Mouse (Mus musculus): ENCODE results near the gene Zbtb5.
A peak's percentile ranks its signal among the peaks of the same experiment; 100 is the strongest.
"Not testable (repeated sequence)": the region's sequence is repeated elsewhere in the genome, so short reads cannot be mapped to it uniquely, and the experiment has no call there.

Zbtb5 gene

DNA sequence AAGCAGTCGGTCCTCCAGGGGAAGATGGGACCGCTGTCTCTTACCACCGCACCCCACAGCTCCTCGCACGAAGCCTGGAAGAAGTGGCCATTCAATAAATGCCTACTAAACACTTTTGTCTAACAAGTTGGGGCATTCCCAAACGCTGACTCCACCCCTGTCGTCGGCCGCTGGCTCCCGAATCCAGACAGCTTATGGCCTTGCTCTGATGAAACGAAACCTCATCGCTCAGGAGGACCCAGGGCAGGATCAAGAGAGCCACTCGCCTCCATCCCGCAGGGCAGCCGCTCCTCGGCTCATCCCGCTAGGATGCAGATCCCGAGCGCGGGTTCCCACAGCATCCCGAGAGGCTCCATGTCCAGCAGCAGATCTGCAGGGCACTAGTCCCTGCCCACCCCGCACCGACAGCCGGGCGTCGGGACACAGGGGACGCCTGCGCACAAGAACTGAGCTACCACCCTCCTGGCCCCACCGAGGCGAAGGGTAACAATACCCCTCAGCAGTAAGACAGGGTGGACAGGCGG lies 569 bp downstream of the Zbtb5 start:
- peak; percentile 73 for DNase-seq (ENCODE audit: low read depth, low spot score)

DNA sequence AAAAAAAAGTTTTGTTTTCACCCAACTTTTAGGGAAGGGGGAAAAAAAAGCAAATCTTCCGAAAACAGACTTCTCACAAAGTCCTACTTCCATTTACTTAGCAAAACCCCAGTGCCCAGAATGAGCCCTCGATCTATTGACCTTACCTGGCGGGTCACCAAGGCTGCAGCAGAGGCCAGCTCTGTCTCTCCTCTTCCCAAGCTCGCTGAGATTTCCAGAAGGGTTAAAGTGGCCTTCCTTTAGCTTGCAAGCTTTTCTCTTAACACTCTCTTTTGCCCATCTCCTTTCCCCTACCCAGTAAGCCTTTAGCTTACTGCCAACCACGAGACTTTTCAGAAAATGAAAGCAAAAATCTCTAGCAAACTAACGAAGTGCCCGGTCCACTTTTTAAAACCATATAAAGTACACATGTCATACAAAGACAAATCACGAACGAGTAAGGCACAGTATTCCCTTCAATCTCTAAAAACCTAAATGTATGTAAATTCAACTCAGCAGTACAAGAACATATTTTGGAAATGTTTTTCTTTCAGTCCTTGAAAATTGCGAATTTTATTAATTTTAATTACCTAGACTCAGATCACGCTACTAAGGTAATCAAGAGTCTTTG lies 1.3 kb downstream of the Zbtb5 start:
- no peak for DNase-seq (ENCODE audit: low read depth, low spot score)

- DNase-seq (ENCODE audit: low read depth, low spot score): no peak
Measured at GRCm38 (mm10) chr4:45005452-45005851, 6.8 kb downstream of the Zbtb5 start.

- no peak for DNase-seq (ENCODE audit: low read depth, low spot score)
Measured at GRCm38 (mm10) chr4:45000001-45000400, 12.2 kb downstream of the Zbtb5 start.

GRCm38 (mm10) chr4:44998071-44998470 lies 14.1 kb downstream of the Zbtb5 start:
- no peak for DNase-seq (ENCODE audit: low read depth, low spot score)

DNA sequence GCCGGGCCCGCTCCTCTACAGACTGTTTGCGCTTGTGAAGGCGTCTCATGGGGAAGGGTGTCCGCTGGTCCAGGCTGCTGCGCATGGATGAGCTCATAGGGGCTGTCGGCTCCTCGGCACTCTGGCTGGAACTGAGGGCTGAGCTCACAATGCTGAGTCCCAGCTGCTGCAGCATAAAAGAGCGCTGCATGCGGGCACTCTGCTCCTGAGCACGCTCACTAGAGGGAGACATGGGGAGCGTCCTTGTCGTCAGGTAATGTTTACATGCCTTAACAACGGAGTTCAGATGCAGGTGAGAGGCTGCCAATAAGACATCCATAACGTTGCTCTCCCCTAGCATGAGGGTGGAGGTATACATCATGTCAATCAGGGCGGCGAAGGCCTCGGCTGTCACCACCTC lies 17.4 kb downstream of the Zbtb5 start:
- DNase-seq (ENCODE audit: low read depth, low spot score): peak; percentile 35

DNA sequence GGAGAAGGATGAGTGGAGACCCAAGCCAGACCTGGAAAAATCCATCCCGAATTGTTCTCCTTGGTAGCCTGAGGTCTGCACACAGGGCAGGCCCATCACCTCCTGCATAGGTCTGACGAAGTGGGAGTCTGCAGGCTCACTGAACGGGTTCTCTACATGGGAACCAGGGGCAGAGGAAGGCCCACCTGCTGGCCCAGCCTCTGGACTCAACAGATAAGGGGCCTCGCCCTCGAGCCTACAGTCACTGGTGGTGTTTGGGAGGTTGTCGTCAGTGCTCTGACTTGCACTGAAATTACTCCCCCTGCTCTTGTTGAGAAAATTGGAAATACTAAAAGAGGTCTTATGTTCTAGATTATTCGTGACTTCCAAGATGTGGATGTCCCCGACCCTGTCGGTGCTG lies 18.4 kb downstream of the Zbtb5 start:
- no peak for DNase-seq (ENCODE audit: low read depth, low spot score)

DNA sequence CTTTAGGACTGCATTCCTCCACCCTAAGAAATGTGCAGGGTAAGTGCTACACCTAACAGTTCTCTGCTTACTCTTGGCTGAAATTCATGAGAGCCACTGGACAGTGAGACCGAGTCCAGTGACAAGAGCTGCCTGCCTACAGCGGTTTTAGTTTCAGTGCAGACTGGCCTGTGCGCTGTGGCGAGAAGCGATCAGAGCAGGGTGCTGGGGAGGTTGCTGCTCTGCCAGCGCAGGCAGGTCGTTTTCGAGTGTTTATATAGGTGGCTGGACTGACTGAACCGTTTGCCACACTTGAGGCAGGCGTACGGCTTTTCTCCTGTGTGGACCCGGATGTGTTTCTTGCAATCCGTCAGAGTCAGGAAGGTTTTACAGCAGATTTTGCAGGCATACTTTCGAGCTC lies 19.0 kb downstream of the Zbtb5 start:
- DNase-seq (ENCODE audit: low read depth, low spot score): not testable (repeated sequence)

DNA sequence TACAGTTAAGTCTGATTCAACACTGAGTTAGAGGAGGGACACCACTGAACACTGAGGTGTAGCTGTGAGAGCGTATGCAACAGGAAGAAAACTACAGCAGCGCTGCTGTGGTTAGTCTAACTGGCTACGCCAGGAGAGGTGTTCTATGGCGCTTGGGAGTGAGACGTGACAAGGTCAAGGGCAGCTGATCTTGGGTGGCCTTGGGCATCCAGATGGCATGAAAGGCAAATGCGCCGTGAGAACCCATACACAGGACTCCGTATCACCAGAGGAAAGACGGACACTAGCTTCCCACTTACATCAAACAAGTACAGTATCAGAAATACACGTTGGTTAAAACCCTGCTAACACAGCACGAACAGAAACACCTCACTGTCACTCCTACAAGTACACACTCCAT lies 19.9 kb downstream of the Zbtb5 start:
- not testable (repeated sequence) for DNase-seq (ENCODE audit: low read depth, low spot score)

DNA sequence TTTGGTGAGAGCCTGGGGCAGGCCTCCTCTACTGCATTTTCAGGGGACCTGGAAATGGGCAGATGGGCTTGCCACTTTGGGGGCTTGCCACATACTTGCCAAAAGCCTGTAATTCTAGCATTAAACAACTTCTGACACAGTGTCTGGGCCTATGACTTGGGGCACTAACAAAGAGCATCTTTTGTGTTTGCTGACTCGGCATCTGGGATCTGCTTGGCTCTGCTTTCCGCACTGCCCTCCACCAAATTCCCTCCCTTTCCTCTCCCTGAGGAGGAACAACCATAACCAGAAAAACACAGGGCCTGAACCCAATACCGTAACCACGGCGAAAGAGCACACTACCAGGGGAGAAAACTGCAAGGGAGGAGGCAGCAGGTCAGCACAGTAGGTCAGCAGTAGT lies 21.7 kb downstream of the Zbtb5 start:
- no peak for DNase-seq (ENCODE audit: low read depth, low spot score)

DNA sequence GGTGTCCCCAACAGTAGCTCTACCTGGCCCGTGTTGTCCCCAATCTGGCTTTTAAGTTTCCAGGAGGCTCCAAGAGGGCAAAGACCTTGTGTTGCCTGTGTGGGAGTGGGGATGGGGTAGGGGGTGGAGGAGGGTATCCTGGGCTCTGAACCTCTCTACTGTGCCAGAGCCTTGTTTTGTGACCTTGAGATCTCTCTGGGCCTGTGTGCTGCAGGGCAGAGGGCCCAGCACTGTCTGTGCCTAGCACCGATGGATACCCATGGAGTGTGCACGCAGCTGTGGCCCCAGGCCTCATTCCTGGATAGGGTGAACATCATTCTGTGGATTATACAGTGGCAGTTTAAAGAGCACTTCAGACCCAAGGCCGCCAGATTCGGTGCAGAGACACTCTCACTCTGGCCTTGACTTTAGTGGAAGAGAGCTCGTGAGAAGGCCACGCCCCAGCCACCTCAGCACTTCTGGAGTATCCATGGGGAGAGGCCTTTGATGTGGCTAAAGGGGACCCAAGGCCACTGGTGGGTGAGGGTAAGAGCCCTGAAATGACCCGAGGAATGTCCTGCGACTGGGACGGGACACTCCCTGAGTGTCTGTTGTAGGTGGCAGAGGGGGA lies 29.0 kb downstream of the Zbtb5 start:
- no peak for DNase-seq (ENCODE audit: low read depth, low spot score)

DNA sequence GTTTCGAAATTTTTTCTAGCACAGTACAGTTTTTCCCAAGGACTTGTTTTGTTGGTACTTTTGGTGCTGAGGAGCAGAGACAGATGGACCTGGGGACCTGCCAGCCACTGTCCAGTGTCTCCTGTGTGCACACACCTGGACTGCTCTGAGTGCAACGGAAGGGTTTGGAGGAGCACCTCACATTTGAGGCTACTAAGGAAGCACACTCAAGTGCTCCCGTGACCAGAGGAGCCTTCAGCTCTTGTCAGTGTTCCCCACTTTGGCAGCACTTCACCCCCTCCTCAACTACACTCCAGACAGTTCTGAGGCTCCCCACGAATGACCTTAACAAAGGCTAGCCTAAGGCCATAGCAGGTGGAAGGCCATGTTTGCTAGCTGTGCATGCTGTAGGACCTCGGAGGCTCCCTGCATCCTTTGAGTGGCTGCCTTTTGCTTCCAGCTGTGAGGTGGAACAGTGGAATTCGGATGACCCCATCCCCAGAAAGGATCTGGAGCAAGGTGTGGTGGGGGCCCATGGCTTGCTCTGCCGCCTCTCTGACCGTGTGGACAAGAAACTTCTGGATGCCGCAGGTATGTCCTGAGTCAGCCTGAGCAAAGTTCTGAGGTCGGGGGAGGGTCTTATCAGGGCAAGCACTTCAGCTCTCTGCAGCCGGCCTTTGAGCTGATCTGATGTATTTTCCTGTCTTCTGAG lies 29.6 kb downstream of the Zbtb5 start:
- DNase-seq (ENCODE audit: low read depth, low spot score): no peak

DNA sequence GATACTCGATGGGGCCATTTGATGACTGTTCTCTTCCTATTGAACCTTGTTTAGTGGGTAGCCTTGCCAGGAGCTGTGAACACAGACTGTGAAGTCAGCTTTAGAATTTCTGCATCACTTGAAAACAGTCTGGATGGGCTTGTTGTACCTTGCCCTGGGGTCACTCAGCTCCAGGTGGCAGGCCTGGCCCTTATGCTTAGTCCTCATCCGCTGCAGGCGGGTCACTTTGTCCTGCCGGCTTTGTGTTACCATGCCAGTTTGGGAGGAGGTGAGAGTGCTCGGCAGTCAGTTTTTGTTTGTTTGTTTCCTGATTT lies 30.3 kb downstream of the Zbtb5 start:
- DNase-seq (ENCODE audit: low read depth, low spot score): peak; percentile 24

- peak; percentile 88 for DNase-seq (ENCODE audit: low read depth, low spot score)
Measured at GRCm38 (mm10) chr4:44981280-44981973, 30.8 kb downstream of the Zbtb5 start, which contains the start of gene Grhpr. TSS of gene Grhpr (plus strand) at chr4:44981395.

DNA sequence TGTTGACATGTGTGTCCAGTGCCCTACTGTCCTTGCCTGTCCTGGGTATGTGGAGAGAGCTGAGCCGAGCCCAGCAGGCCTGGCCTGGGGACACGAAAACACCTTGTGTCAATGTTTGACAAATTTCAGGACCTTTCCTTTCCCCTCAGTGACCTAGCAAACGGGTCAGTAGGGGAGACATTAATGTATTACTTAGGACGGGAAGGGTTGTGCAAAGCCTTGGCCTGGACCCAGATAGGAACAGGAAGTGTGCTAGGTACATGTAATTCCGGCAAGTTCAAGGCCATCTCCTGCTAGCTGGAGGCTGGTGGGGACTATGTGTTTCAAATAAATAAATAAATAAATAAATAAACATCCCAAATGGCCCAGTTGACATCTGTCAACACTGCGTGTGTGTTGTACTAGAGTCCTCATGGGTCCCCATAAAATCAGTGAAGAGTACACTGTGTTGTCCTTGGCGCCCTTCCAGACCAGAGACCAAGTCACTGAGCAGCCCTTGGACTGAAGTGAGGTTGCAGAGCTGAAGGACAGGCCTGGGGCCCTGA lies 32.3 kb downstream of the Zbtb5 start:
- DNase-seq (ENCODE audit: low read depth, low spot score): no peak

GRCm38 (mm10) chr4:44978175-44978574 lies 34.0 kb downstream of the Zbtb5 start:
- no peak for DNase-seq (ENCODE audit: low read depth, low spot score)

DNA sequence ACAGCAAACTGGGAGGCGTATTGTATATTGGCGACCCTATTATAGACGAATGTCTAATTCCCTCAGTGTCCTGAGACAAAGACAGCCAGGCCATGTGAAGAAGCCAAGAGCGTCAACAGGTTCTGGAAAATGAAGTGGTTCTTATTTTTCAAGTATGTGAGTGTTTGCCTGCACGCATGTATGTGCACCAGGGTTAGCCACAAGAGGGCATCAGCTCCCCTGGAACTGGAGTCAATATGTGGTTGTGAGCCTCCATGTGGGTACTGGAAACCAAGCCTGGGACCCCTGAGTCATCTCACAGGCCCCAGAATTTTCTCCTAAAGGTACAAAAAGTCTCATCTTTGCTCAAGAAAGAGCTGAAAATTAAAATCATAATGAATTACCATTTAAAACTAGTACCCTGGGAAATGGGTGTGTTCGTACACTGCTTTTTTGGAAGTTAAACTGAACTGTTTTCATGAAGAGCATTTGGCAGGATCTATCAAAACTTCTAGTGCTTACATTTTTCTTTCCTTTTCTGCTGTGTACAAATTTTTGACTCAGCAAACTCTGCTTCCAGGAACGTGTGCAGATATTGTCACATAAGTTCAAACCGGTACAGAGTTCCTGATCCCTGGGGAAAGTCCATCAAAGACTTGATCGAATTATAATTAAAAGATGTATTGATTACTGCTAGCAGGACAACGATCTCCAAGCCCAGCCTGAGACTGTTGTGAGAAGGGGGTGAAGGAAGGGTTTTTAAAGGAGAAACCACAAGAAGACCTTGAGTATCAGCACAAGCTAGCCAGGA lies 35.1 kb downstream of the Zbtb5 start:
- no peak for DNase-seq (ENCODE audit: low read depth, low spot score)

DNA sequence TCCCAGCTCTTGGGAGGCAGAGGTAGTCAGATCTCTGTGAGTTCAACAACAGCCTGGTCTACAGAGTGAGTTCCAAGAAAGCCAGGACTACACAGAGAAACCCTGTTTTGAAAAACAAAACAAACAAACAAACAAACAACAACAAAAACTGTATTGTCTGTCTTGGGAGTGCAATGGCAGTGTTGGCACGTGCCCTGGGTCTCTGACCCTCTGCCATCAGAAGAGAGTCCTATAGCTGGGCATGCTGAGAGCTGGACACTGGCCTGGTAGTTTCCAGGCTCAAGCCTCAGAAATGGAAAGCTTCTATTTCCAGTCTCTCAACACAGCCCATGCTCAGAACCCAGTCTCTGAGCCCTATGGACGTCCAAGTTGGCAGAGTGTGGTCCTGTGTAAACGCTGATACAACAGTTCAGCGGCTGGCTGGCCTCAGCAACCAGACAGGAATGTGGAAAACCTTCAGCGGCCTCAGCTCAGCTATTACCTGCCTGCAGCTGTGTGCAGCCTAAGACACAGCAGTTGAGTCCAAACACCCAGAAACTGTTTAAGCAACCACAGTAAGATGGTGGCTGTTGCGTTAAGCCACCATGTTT lies 36.1 kb downstream of the Zbtb5 start:
- no peak for DNase-seq (ENCODE audit: low read depth, low spot score)

DNA sequence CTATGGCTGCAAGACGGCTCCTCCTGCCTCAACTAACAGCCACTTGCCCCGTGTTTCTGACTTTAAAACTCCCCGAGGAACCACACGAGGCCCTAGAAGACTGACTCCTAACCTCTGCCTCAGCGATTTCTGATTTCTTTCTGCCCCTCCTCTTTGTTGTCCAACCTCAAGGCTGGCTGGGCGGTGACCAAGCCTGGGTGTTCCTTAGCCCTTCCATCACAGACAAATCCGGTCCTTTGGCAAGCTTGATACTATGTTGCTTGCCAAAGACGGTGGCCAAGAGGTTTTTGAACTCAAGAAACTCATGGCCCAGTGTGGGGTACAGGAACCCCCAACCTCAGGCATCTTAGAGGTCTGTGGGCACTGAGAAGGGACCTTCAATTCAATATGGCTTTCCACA lies 37.9 kb downstream of the Zbtb5 start:
- no peak for DNase-seq (ENCODE audit: low read depth, low spot score)

DNA sequence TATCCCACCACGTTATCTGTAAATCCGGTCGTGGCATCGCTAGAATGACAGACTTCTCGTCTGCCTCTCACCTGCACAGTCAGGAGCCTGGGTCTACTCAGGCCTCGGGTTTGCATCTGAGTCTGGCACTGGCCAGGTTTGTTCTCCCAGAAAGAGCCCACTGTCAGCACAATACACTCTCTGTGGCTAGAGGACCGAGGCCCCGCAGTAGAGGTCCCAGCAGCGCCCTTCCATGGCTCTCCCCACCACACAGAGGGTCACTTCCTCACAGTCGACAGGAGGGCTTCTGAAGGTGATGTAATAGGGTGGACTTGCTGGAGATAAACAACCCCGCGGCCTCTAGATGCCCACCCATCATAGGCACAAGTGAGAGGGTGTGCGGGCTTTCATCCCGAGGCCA lies 38.3 kb downstream of the Zbtb5 start:
- no peak for DNase-seq (ENCODE audit: low read depth, low spot score)

DNA sequence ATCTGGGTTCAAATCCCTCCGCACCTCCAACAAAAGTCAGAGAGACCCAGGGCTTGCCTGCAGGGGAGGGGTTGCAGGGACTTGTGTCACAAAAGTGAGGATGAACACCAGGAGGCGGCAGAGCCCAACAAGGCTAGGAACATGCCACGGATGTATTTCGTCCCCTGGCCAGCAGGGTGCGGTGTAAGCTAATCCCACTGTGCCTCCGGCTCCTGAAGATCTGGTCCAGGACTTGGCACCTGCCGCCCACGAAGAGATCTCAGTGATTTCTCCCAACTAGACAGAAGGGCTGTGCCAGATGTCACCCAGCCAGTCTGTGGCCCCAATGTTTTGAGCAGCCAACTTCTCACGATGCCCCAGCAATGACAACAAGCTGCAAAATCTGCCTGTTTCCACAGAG lies 38.8 kb downstream of the Zbtb5 start:
- DNase-seq (ENCODE audit: low read depth, low spot score): peak; percentile 97

Data from brain, adult 2 months (tissue).